Mouse (Mus musculus) heart, postnatal 0 days (tissue): ENCODE data around the gene Prkar2b.

Source experiments
- CTCF ChIP-seq: IDR thresholded peaks from 2 replicates; pipeline ENCODE4 v1.5.1; 2016; ENCODE audit warnings: antibody characterized with exemption, control low read depth, low read depth
- EP300 ChIP-seq: IDR thresholded peaks from 2 replicates; pipeline ENCODE4 v1.6.1; 2016; ENCODE audit warnings: antibody characterized with exemption, low read depth

DNA sequence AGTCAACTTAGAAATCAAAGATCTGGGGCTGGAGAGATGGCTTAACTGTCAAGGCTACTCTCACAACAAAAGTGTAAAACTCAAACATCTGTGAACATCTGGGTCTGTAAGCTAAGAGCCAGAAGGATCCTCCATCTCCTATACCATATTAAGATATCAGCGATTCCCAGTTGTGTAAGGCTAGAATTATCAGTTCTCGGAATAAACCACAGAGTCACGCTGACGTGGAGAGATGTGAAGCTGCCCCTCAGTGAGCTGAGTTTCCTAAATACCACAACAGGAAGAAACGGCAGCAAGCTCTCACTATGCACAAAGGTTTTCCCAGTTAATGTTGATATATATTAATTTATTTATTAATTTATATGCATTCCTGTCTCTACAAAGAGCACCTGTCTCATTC, 10.9 kb downstream of the Prkar2b start:
- TF ChIP-seq CTCF (no peak), EP300 (no peak)
